Mouse (Mus musculus): Measurements from ENCODE around the gene Grtp1.
"Not testable (repeated sequence)": the region's sequence is repeated elsewhere in the genome, so short reads cannot be mapped to it uniquely, and the experiment has no call there.

GRCm38 (mm10) chr8:13132220-13132619 is 68.2 kb downstream of the Grtp1 start:
- not testable (repeated sequence) for TF ChIP-seq POLR2A (IDR thresholded peaks at IDR 0.05; ENCODE audit: borderline replicate concordance, extremely low read depth, low read depth, low read length)
- peak; percentile 62 for TF ChIP-seq CTCF (IDR thresholded peaks at IDR 0.05; ENCODE audit: insufficient read depth, low read length)
